Mouse (Mus musculus): Measurements from ENCODE around the gene Ephx3. TPM values are rescaled to one million over a fixed set of nuclear protein-coding genes. Genes with fewer than 3 reads are reported as not detected.

Ephx3 gene
- polyA plus RNA-seq, 1 experiment from 2014 or later, result 0.19 TPM

DNA sequence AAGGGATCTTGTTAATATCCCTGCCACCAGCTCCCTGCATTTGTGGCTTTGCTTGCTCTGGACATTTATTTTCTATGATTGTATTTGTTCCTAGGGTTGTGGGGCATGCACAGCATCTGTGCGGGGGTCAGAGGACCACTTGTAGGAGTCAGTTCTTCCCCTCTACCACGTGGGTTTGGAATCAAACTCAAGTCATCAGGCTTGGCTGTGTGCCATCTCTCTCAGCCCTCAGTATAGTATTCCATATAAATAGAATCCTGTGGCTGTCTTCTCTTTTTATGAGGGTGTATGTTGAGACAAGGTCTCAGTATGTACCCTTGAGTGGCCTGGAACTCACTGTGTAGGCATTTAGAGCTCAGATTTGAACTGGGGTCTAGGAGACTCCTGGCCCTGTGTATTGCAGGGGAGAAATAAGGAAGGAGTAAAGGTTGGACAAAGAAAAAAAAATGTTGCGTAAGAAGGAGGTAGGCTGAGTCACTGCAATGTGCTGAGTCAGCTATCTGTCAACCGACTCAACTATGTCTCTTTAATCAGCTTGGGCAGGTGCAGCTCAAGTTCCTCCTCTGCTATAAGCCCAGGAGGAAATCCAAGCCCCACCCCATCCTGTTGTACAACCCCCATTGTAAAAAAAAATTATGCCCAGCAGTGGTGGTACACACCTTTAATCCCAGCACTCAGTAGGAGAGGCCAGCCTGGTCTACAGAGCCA, 19.7 kb downstream of the Ephx3 start:
- no peak overlapping the region for H3K9ac ChIP-seq
- no peak overlapping the region for H3K4me2 ChIP-seq
- 77% methylated on average over 4 of the region's 4 CpGs for WGBS
- H3K9me3 ChIP-seq, result no peaks in the 10 kb centered on the region
- no peak overlapping the region for H3K27ac ChIP-seq (replicated peaks)
- H3K27me3 ChIP-seq, result no peaks in the 10 kb centered on the region
- H3K4me1 ChIP-seq (replicated peaks), result peaks cover 22% of the 10 kb centered on the region
- H3K36me3 ChIP-seq, result no peaks in the 10 kb centered on the region
- no peak overlapping the region for H3K4me3 ChIP-seq
- ATAC-seq (ENCODE audit: low FRiP score, low read depth), result no peak

DNA sequence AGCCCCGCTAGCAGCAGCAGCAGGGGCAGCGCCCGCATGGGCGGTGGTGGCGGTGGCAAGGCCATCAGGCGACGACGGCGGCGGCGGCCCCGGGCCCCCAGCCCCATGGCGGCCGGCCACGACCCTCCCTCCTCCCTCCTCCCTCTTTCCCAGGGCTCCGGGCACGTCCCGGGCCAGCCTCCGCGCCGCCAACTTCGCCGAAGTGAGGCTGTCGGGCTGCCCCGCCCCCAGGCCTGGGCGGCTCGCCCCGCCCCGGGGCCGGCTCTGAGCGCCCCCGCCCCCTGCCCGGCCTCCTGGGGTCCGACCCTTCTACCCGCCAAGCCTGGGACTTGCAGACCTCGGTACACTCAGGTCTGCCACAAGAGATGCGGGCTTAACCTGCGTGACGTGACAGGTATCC, 22.7 kb downstream of the Ephx3 start, which contains the start of gene Notch3:
TSS of gene Notch3 (minus strand) at position 166 of the 400 bp plus-strand sequence.
- Histone ChIP-seq H3K27ac (replicated peaks) (peak within 1 kb of the TSS; percentile 86), H3K36me3 (no peaks in the 10 kb centered on the region), H3K4me1 (replicated peaks) (peaks cover 42% of the 10 kb centered on the region), H3K9me3 (no peaks in the 10 kb centered on the region), H3K9ac (peak within 1 kb of the TSS; percentile 58), H3K27me3 (no peaks in the 10 kb centered on the region), H3K4me2 (peak within 1 kb of the TSS; percentile 93), H3K4me3 (peak within 1 kb of the TSS; percentile 54)
- 0% methylated on average over 19 of the region's 39 CpGs for WGBS
- ATAC-seq (ENCODE audit: low FRiP score, low read depth), result peak; percentile 40

GRCm38 (mm10) chr17:32165803-32166595, 23.4 kb downstream of the Ephx3 start:
- Histone ChIP-seq H3K27ac (replicated peaks) (peak overlapping the region; percentile 86), H3K9me3 (no peaks in the 10 kb centered on the region), H3K4me1 (replicated peaks) (peaks cover 43% of the 10 kb centered on the region), H3K4me3 (peak overlapping the region; percentile 54), H3K36me3 (no peaks in the 10 kb centered on the region), H3K9ac (peak overlapping the region; percentile 58), H3K4me2 (peak overlapping the region; percentile 93), H3K27me3 (no peaks in the 10 kb centered on the region)
- ATAC-seq (ENCODE audit: low FRiP score, low read depth), result peak; percentile 36
- WGBS, result under 1% methylated on average over 30 of the region's 43 CpGs

DNA sequence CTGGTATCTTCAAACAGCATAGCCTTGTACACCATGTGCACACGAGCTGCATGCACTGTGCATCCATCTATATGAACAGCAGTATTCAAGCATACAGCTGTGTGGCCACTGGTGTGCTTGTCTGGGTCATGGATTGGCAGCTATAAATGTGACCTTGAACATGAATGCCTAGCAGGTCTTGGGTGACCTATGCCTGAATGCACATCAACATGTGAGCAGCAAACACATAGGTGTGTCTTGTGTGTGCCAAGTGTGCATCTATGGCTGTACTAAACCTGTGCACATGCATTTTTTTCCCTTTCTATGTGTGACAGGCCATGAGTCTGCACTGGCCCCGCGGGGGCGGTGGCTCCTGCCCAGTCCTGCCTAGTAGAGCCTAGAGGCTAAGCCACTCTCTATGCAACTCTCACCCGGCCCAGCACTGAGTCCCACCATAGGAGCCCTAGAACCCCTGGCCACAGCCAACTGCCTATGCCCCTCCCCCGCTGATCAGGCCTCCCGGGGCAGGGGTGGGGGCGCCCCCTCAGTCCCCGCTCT, 24.0 kb downstream of the Ephx3 start:
- 2% methylated on average over 7 of the region's 9 CpGs for WGBS
- Histone ChIP-seq H3K4me1 (replicated peaks) (peaks cover 43% of the 10 kb centered on the region), H3K27me3 (no peaks in the 10 kb centered on the region), H3K36me3 (no peaks in the 10 kb centered on the region), H3K4me2 (peak overlapping the region; percentile 93), H3K27ac (replicated peaks) (peak overlapping the region; percentile 86), H3K4me3 (peak overlapping the region; percentile 54), H3K9ac (peak overlapping the region; percentile 58), H3K9me3 (no peaks in the 10 kb centered on the region)
- peak; percentile 70 for ATAC-seq (ENCODE audit: low FRiP score, low read depth)

DNA sequence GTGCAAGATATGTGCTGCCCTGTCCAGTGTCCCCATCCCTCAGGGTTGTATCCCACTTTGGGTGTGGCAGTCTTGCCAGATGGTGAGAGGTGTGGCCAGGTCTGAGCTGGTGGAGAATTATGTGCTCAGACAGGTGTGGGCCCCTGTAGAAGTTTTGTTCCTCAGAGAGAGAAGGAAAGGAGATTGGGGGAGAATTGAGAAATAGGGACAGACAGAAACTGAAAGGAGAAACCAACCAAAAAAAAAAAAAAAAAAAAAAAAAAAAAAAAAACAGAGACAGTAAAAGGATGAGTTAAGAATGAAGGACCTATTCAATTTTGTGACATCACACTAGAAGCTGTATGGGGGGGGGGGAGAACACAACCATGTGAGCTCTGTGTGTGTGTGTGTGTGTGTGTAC, 24.6 kb downstream of the Ephx3 start:
- Histone ChIP-seq H3K9me3 (no peaks in the 10 kb centered on the region), H3K4me2 (peak overlapping the region; percentile 93; the same call in 1 of the 2 replicates), H3K4me3 (no peak overlapping the region), H3K27ac (replicated peaks) (peak overlapping the region; percentile 37), H3K36me3 (no peaks in the 10 kb centered on the region), H3K9ac (no peak overlapping the region), H3K4me1 (replicated peaks) (peaks cover 43% of the 10 kb centered on the region), H3K27me3 (no peaks in the 10 kb centered on the region)
- no peak for ATAC-seq (ENCODE audit: low FRiP score, low read depth)

- H3K27me3 ChIP-seq, result no peaks in the 10 kb centered on the region
- 52% methylated on average over 6 of the region's 6 CpGs for WGBS
- peaks cover 43% of the 10 kb centered on the region for H3K4me1 ChIP-seq (replicated peaks)
- no peak overlapping the region for H3K4me3 ChIP-seq
- H3K4me2 ChIP-seq, result peak overlapping the region; percentile 15
- H3K9me3 ChIP-seq, result no peaks in the 10 kb centered on the region
- no peak overlapping the region for H3K9ac ChIP-seq
- H3K27ac ChIP-seq (replicated peaks), result peak overlapping the region; percentile 37
- no peaks in the 10 kb centered on the region for H3K36me3 ChIP-seq
- ATAC-seq (ENCODE audit: low FRiP score, low read depth), result no peak
These were observed 25.3 kb downstream of the Ephx3 start for GRCm38 (mm10) chr17:32163910-32164650.

GRCm38 (mm10) chr17:32162112-32162850, 27.1 kb downstream of the Ephx3 start:
- H3K4me2 ChIP-seq, result peak overlapping the region; percentile 83
- H3K4me3 ChIP-seq, result peak overlapping the region; percentile 53
- no peaks in the 10 kb centered on the region for H3K9me3 ChIP-seq
- no peaks in the 10 kb centered on the region for H3K27me3 ChIP-seq
- ATAC-seq (ENCODE audit: low FRiP score, low read depth), result peak; percentile 57
- H3K4me1 ChIP-seq (replicated peaks), result peaks cover 43% of the 10 kb centered on the region
- 2% methylated on average over 58 of the region's 58 CpGs for whole genome bisulfite sequencing
- no peaks in the 10 kb centered on the region for H3K36me3 ChIP-seq
- H3K27ac ChIP-seq (replicated peaks), result peak overlapping the region; percentile 56
- H3K9ac ChIP-seq, result peak overlapping the region; percentile 59

- 80% methylated on average over 4 of the region's 4 CpGs for WGBS
These were observed 28.5 kb downstream of the Ephx3 start for GRCm38 (mm10) chr17:32160882-32161281.

DNA sequence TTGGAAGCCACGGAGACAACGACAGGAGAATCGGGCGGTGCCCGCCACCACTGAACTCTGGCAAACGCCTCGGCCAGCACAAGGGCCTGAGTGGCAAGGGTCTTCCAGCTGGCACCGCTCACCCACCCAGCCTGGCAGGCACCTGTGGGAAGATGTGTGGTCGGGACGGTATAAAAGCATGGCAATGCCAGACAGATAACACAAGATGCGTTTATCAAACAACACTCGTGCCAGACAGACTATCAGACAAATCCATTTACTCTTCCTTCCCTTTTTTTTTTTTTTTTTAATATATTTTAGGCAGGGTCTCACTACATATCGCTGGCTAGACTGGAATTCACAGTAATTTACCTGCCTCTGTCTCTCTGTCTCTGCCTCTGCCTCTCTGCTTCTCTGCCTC, 30.5 kb downstream of the Ephx3 start:
- Histone ChIP-seq H3K27ac (replicated peaks) (no peak overlapping the region), H3K27me3 (no peaks in the 10 kb centered on the region), H3K36me3 (no peaks in the 10 kb centered on the region), H3K4me2 (no peak overlapping the region), H3K9ac (no peak overlapping the region), H3K9me3 (no peaks in the 10 kb centered on the region), H3K4me1 (replicated peaks) (peaks cover 13% of the 10 kb centered on the region), H3K4me3 (no peak overlapping the region)
- ATAC-seq (ENCODE audit: low FRiP score, low read depth), result no peak
- whole genome bisulfite sequencing, result 90% methylated on average over 13 of the region's 13 CpGs

More at GRCm38 (mm10) chr17:32160882-32161281, 28.5 kb downstream of the Ephx3 start:
- Histone ChIP-seq H3K4me1 (replicated peaks) (peaks cover 30% of the 10 kb centered on the region), H3K9ac (no peak overlapping the region), H3K4me3 (no peak overlapping the region), H3K36me3 (no peaks in the 10 kb centered on the region), H3K27me3 (no peaks in the 10 kb centered on the region), H3K27ac (replicated peaks) (no peak overlapping the region), H3K9me3 (no peaks in the 10 kb centered on the region), H3K4me2 (no peak overlapping the region)
- ATAC-seq (ENCODE audit: low FRiP score, low read depth), result no peak

DNA sequence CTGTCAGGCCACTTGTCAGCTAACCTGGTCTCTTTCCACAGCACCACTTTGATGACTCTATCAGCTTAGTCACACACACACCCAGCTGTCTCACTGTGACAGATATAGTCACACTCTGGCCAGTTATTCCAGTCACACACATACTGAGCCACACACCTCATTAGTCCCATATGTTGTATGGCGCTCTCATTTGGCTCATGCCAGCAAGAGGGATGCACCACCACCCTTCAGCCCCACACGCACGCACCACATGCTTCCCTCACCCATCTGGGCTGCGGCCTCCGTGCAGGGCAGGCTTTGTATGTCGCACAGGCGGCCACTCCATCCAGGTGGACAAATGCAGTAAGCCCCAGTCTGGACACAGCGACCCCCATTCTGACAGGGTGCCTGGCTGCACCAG, 42.6 kb downstream of the Ephx3 start:
- no peaks in the 10 kb centered on the region for H3K9me3 ChIP-seq
- WGBS, result 77% methylated on average over 8 of the region's 8 CpGs
- H3K27me3 ChIP-seq, result no peaks in the 10 kb centered on the region
- ATAC-seq (ENCODE audit: low FRiP score, low read depth), result peak; percentile 33; the same call in 1 of the 2 replicates
- H3K4me3 ChIP-seq, result no peak overlapping the region
- no peak overlapping the region for H3K27ac ChIP-seq (replicated peaks)
- no peaks in the 10 kb centered on the region for H3K36me3 ChIP-seq
- no peak overlapping the region for H3K9ac ChIP-seq
- no peak overlapping the region for H3K4me2 ChIP-seq
- H3K4me1 ChIP-seq (replicated peaks), result peaks cover 6% of the 10 kb centered on the region

Measured in hindbrain, embryonic 15.5 days (tissue).